Mouse (Mus musculus): ENCODE measurements at regions not wholly inside any gene's neighbourhood (a gene's known extent, or its start where the extent isn't known, plus 50 kb on each side); places are given as distances from the start of the nearest gene placed in this dataset.

DNA sequence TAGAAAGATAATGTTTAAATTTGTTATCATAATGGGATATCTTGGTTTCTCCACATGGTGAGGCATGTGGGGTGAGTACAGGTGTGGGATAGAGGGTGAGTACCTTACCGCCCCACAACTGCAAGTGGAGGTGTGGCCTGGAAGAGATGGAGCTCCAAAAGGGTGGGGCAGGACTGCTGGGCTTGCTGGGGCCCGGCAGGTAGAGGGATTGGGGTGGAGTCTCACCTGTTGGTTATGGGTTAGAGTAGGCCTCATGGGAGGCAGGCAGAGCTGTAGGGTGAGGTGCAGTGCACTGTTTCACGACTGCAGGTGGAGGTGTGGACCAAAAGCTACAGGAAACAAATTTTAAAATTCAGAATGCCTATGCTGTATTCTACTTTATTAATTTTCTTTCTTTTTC, 365.7 kb downstream of the Fgf9 start:
- WGBS = 77% methylated on average over 3 of the region's 3 CpGs
- ATAC-seq (replicated peaks; ENCODE audit: extremely low read depth, insufficient read depth, low FRiP score) = no peak

GRCm38 (mm10) chr14:58426472-58426871, 356.1 kb downstream of the Fgf9 start:
- no peak overlapping the region for H3K9ac ChIP-seq (ENCODE audit: low read length)
- no peaks in the 10 kb centered on the region for H3K9me3 ChIP-seq (replicated peaks; ENCODE audit: control insufficient read depth, low read length)
- H3K4me2 ChIP-seq (ENCODE audit: low read depth, low read length) = no peak overlapping the region
- H3K4me1 ChIP-seq (ENCODE audit: control insufficient read depth, insufficient read depth, low read length) = peaks cover 8% of the 10 kb centered on the region
- no peaks in the 10 kb centered on the region for H3K27me3 ChIP-seq (ENCODE audit: control insufficient read depth, insufficient read depth, low read length)
- H3K4me3 ChIP-seq (ENCODE audit: low read length) = no peak overlapping the region
- ATAC-seq (replicated peaks; ENCODE audit: extremely low read depth, insufficient read depth, low FRiP score) = no peak
- H3K36me3 ChIP-seq (ENCODE audit: control insufficient read depth, insufficient read depth) = no peaks in the 10 kb centered on the region
- no peak overlapping the region for H3K27ac ChIP-seq (ENCODE audit: low read length)
- 68% methylated on average over 6 of the region's 6 CpGs for WGBS

More for the DNA sequence above, 365.7 kb downstream of the Fgf9 start:
- Histone ChIP-seq H3K27me3 (ENCODE audit: control insufficient read depth, insufficient read depth, low read length) (no peaks in the 10 kb centered on the region), H3K4me3 (ENCODE audit: low read length) (no peak overlapping the region), H3K27ac (ENCODE audit: low read length) (no peak overlapping the region), H3K9me3 (replicated peaks; ENCODE audit: control insufficient read depth, low read length) (no peaks in the 10 kb centered on the region), H3K36me3 (ENCODE audit: control insufficient read depth, insufficient read depth) (no peaks in the 10 kb centered on the region), H3K9ac (ENCODE audit: low read length) (no peak overlapping the region), H3K4me2 (ENCODE audit: low read depth, low read length) (no peak overlapping the region), H3K4me1 (ENCODE audit: control insufficient read depth, insufficient read depth, low read length) (no peaks in the 10 kb centered on the region; the same call in 1 of the 2 replicates)

DNA sequence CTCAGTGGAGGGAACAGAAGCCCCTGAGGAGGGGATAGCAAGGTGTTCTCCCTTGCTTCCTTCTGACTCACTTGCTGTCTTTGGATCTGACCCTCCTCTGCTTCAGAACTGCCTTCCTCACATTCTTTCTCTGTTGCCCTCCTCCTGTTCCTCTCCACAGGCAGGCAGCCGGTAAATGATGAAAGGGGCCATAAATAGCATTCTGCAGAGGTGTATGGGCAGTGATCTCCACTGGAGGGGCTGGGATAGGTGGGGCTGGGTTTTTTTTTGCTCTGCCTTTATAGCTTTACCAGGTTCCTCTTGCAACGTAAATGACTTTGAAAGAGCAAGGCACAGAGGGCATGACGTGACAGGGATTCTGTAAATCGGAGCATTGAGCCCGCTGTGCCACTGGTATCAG, 351.6 kb downstream of the Fgf9 start:
- Histone ChIP-seq H3K36me3 (ENCODE audit: control insufficient read depth, insufficient read depth) (no peaks in the 10 kb centered on the region), H3K4me3 (ENCODE audit: low read length) (no peak overlapping the region), H3K4me1 (ENCODE audit: control insufficient read depth, insufficient read depth, low read length) (peaks cover 6% of the 10 kb centered on the region), H3K4me2 (ENCODE audit: low read depth, low read length) (0 out of 2 replicates have a peak overlapping the region, but pooled peaks have one; percentile 8), H3K27me3 (ENCODE audit: control insufficient read depth, insufficient read depth, low read length) (no peaks in the 10 kb centered on the region), H3K9me3 (replicated peaks; ENCODE audit: control insufficient read depth, low read length) (no peaks in the 10 kb centered on the region), H3K9ac (ENCODE audit: low read length) (no peak overlapping the region), H3K27ac (ENCODE audit: low read length) (no peak overlapping the region)
- 41% methylated on average over 5 of the region's 5 CpGs for WGBS
- ATAC-seq (replicated peaks; ENCODE audit: extremely low read depth, insufficient read depth, low FRiP score) = no peak; the same call in 1 of the 2 replicates

- no peak for ATAC-seq (replicated peaks; ENCODE audit: extremely low read depth, insufficient read depth, low FRiP score)
- no peaks in the 10 kb centered on the region for H3K9me3 ChIP-seq (replicated peaks; ENCODE audit: control insufficient read depth, low read length)
- no peak overlapping the region for H3K9ac ChIP-seq (ENCODE audit: low read length)
- H3K36me3 ChIP-seq (ENCODE audit: control insufficient read depth, insufficient read depth) = no peaks in the 10 kb centered on the region
- no peak overlapping the region for H3K4me2 ChIP-seq (ENCODE audit: low read depth, low read length)
- H3K4me3 ChIP-seq (ENCODE audit: low read length) = no peak overlapping the region
- no peak overlapping the region for H3K27ac ChIP-seq (ENCODE audit: low read length)
- H3K4me1 ChIP-seq (ENCODE audit: control insufficient read depth, insufficient read depth, low read length) = peaks cover 6% of the 10 kb centered on the region
- WGBS = 48% methylated on average over 1 of the region's 1 CpGs
- H3K27me3 ChIP-seq (ENCODE audit: control insufficient read depth, insufficient read depth, low read length) = no peaks in the 10 kb centered on the region
These were observed 347.2 kb downstream of the Fgf9 start for GRCm38 (mm10) chr14:58417545-58417944.

- H3K4me2 ChIP-seq (ENCODE audit: low read depth, low read length) = no peak overlapping the region
- ATAC-seq (replicated peaks; ENCODE audit: extremely low read depth, insufficient read depth, low FRiP score) = no peak
- H3K4me3 ChIP-seq (ENCODE audit: low read length) = no peak overlapping the region
- H3K27ac ChIP-seq (ENCODE audit: low read length) = no peak overlapping the region
- no peaks in the 10 kb centered on the region for H3K9me3 ChIP-seq (replicated peaks; ENCODE audit: control insufficient read depth, low read length)
- WGBS = 87% methylated on average over 9 of the region's 9 CpGs
- no peak overlapping the region for H3K9ac ChIP-seq (ENCODE audit: low read length)
- H3K4me1 ChIP-seq (ENCODE audit: control insufficient read depth, insufficient read depth, low read length) = no peaks in the 10 kb centered on the region
- no peaks in the 10 kb centered on the region for H3K36me3 ChIP-seq (ENCODE audit: control insufficient read depth, insufficient read depth)
- H3K27me3 ChIP-seq (ENCODE audit: control insufficient read depth, insufficient read depth, low read length) = no peaks in the 10 kb centered on the region
These were observed 321.8 kb downstream of the Fgf9 start for GRCm38 (mm10) chr14:58392055-58392726.

DNA sequence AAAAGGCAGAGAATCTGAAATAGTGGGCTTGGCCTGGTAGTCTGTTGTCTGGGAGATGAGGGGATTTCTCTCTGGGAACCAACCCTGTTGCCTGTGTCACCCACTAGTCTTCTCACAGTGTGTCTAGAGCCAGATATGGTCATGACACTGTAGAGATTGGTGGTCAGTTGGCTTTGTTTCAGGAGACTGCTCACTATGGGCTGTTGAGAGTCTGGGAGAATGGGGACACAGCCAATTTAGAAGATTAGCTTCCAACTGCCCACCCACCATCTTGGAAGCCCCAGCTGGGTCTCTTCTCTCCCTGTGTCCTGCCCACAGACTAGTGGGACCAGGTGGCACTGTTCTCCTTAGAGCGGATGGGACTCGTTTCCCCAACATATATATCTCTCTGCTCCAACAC, 320.4 kb downstream of the Fgf9 start:
- Histone ChIP-seq H3K27me3 (ENCODE audit: control insufficient read depth, insufficient read depth, low read length) (no peaks in the 10 kb centered on the region), H3K9ac (ENCODE audit: low read length) (no peak overlapping the region), H3K27ac (ENCODE audit: low read length) (no peak overlapping the region), H3K4me3 (ENCODE audit: low read length) (no peak overlapping the region), H3K9me3 (replicated peaks; ENCODE audit: control insufficient read depth, low read length) (no peaks in the 10 kb centered on the region), H3K4me1 (ENCODE audit: control insufficient read depth, insufficient read depth, low read length) (no peaks in the 10 kb centered on the region), H3K36me3 (ENCODE audit: control insufficient read depth, insufficient read depth) (no peaks in the 10 kb centered on the region), H3K4me2 (ENCODE audit: low read depth, low read length) (no peak overlapping the region)
- WGBS = 77% methylated on average over 2 of the region's 2 CpGs
- no peak for ATAC-seq (replicated peaks; ENCODE audit: extremely low read depth, insufficient read depth, low FRiP score)

- 77% methylated on average over 9 of the region's 9 CpGs for WGBS
- Histone ChIP-seq H3K4me3 (ENCODE audit: low read length) (no peak overlapping the region), H3K9ac (ENCODE audit: low read length) (no peak overlapping the region), H3K36me3 (ENCODE audit: control insufficient read depth, insufficient read depth) (no peaks in the 10 kb centered on the region), H3K4me1 (ENCODE audit: control insufficient read depth, insufficient read depth, low read length) (no peaks in the 10 kb centered on the region), H3K9me3 (replicated peaks; ENCODE audit: control insufficient read depth, low read length) (no peaks in the 10 kb centered on the region), H3K27me3 (ENCODE audit: control insufficient read depth, insufficient read depth, low read length) (no peaks in the 10 kb centered on the region), H3K27ac (ENCODE audit: low read length) (no peak overlapping the region), H3K4me2 (ENCODE audit: low read depth, low read length) (no peak overlapping the region)
- ATAC-seq (replicated peaks; ENCODE audit: extremely low read depth, insufficient read depth, low FRiP score) = no peak
These were observed 317.1 kb downstream of the Fgf9 start for GRCm38 (mm10) chr14:58387348-58388000.

GRCm38 (mm10) chr14:58375056-58375455, 304.7 kb downstream of the Fgf9 start:
- Histone ChIP-seq H3K9me3 (replicated peaks; ENCODE audit: control insufficient read depth, low read length) (peaks cover 5% of the 10 kb centered on the region; the same call in 1 of the 2 replicates), H3K4me3 (ENCODE audit: low read length) (no peak overlapping the region), H3K4me1 (ENCODE audit: control insufficient read depth, insufficient read depth, low read length) (no peaks in the 10 kb centered on the region), H3K36me3 (ENCODE audit: control insufficient read depth, insufficient read depth) (no peaks in the 10 kb centered on the region), H3K27me3 (ENCODE audit: control insufficient read depth, insufficient read depth, low read length) (no peaks in the 10 kb centered on the region), H3K27ac (ENCODE audit: low read length) (no peak overlapping the region), H3K9ac (ENCODE audit: low read length) (no peak overlapping the region), H3K4me2 (ENCODE audit: low read depth, low read length) (no peak overlapping the region)
- ATAC-seq (replicated peaks; ENCODE audit: extremely low read depth, insufficient read depth, low FRiP score) = no peak

DNA sequence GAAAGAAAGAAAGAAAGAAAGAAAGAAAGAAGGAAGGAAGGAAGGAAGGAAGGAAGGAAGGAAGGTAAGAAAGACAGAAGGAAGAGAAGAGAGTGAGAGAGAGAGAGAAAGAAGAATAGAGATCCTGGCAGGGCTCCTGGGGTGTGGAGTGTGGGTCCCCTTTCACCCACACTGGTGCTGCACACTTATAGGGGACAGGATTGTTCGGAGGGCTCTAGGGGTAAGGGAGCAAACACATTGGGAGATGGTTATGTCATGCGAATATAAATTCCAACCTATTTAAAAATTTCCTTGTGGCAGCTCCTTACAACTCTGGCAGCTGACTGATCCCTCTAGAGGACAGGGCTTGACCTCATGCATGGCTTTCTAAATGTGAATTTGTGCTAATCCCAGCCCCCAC, 286.5 kb downstream of the Fgf9 start:
- Histone ChIP-seq H3K9ac (ENCODE audit: low read length) (no peak overlapping the region), H3K36me3 (ENCODE audit: control insufficient read depth, insufficient read depth) (no peaks in the 10 kb centered on the region), H3K9me3 (replicated peaks; ENCODE audit: control insufficient read depth, low read length) (no peaks in the 10 kb centered on the region), H3K4me2 (ENCODE audit: low read depth, low read length) (no peak overlapping the region), H3K27me3 (ENCODE audit: control insufficient read depth, insufficient read depth, low read length) (no peaks in the 10 kb centered on the region), H3K4me3 (ENCODE audit: low read length) (no peak overlapping the region), H3K27ac (ENCODE audit: low read length) (no peak overlapping the region), H3K4me1 (ENCODE audit: control insufficient read depth, insufficient read depth, low read length) (peaks cover 4% of the 10 kb centered on the region)
- 80% methylated on average over 2 of the region's 2 CpGs for WGBS
- ATAC-seq (replicated peaks; ENCODE audit: extremely low read depth, insufficient read depth, low FRiP score) = no peak
